Mouse (Mus musculus) frontal cortex, adult (tissue): ENCODE measurements at regions not wholly inside any gene's neighbourhood (a gene's known extent, or its start where the extent isn't known, plus 50 kb on each side); places are given as distances from the start of the nearest gene placed in this dataset.
A peak's percentile ranks its signal among the peaks of the same experiment; 100 is the strongest.
"Not testable (repeated sequence)": the region's sequence is repeated elsewhere in the genome, so short reads cannot be mapped to it uniquely, and the experiment has no call there.

Experiments
- ATAC-seq: cut with Nextera tagmentation; 2 replicates; pipeline ENCODE4 v1.9.2; 2017; ENCODE audit warnings: mild to moderate bottlenecking, moderate library complexity, mixed read lengths; ENCODE audit not compliant: low TSS enrichment

DNA sequence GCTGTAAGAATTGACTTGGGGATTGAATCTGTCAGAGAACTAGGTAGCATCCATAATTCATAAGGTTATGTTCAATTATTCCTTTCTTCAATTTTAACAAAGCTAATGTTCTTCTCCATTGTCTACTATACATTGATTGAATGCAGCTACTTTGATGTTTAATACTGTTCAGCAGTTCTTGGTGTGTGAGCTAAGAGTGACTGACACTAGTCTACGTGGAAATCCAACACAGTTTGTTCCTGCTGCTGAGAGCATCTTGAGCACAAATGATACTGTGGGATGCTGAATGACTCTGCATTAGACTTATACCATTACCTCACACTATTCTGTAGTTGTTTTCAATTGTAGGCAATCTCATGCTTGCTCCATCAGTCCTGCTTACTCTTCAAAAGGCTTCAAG is 249.4 kb upstream of the Akr1e1 start:
- ATAC-seq = no peak

DNA sequence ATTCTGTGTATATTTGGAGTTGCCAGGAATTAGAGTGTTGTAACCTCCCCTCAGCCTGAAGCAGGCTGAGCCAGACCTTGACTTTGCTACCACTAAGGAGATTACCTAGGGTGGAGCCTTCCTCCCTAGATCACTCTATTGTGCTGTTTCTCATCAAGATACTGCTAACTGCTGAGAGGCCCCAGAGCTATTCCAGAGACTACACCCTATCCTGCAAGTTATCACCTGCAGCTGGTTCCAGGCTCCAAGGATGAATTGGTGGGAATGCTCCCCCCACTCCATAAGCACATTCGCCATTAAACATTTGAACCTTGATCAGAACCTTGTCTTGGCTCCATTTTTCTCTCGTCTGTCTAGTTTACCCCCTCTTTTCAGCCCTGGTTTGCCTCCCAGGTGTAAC is 230.5 kb upstream of the Akr1e1 start:
- not testable (repeated sequence) for ATAC-seq

DNA sequence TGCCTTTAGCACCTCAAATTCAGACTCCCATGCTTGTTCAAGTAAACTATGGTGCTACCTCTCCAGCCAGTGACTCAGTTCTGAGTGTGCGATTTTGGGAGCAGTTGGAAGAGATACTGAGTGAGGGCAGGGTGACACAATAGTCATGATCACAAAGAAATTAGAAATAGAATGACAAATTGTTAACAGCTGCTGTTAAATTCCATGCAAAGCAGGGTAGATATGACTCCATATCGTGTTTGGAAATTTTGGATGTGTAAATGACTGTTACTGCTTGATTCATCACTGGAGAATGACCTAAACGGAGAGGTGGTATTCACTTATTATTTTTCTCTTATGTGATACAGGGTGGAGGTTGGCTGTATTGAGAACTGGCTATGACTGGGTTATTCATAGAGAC is 217.8 kb upstream of the Akr1e1 start:
- ATAC-seq = no peak

DNA sequence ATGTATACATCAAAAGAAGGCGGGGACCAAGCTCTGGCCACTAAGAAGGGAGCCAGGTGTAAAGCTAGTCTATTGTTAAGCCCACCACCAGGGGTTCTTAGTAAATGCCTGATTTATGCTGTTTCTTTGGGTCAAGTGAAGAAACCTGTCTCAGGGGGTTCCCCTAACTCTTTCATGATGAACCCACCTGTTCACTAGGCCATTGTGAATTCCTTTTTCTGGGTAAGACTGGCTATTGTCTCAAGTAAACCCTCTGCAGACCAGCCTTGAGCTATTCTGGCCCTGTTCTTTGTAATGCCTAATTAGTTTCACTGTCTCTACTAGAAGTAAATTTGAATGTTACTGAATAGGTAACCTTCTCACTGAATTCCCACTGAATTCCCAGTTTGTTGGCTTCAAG is 216.8 kb upstream of the Akr1e1 start:
- ATAC-seq = not testable (repeated sequence)

DNA sequence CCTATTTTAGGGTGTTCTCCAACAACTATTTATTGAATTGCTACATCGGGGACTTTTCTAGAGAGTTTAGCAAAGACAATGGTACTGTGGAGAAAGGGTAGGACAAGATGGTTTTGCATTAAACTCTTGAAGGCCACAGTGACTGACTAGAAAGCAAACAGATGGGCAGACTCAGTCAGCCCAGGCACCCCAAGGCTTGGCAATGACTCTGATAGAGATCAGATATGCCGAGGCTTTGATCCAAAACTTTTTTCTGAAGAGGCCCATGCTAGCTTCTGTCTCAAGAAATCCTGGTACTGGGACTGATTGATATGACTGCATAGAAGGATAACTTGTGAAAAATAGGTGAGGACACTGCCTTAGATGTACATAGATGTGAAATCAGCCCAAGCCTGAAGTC is 197.9 kb upstream of the Akr1e1 start:
- no peak for ATAC-seq

GRCm38 (mm10) chr13:4800666-4801065 is 191.7 kb upstream of the Akr1e1 start:
- ATAC-seq = no peak

DNA sequence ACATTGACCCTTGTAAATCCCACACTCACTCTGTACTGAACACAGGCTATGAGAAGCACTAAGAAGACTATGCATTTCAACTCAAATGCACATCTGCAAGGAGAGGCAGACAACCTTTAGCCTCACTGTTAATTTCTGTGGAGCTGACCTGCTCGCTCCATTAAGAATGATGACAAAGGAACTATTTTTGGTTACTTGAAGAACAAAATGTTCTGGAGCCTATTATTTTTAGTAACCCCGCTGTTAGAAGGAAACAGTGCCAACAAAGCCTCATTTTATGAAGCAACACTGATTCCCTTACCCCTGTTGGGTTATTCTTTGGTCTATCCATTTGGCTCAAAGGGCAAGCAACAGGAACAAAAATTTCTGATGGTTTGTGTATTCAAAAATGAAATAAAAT is 182.2 kb upstream of the Akr1e1 start:
- ATAC-seq = no peak

GRCm38 (mm10) chr13:4790414-4790813 is 181.4 kb upstream of the Akr1e1 start:
- ATAC-seq = no peak

DNA sequence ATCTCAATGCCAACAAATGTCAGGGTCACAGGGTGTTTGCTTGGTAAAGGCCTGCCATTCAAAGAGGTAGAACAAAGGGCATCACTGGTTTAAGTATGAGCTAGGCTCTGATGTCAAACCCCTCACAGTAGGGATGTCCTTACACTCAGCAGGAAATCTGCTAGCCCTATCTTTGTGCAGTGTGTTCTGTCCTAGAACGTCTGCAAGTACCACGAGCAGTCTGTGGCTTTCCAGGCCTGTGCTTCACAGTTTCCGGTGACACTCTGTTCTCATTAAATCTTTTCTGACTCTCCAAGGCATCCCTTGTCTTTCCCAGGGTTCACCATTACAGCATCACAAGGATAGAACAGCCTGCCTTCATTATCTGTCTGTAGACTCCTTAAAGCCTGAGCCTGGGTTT is 174.3 kb upstream of the Akr1e1 start:
- no peak for ATAC-seq

- ATAC-seq = not testable (repeated sequence)
Measured at GRCm38 (mm10) chr13:4778264-4778823, 169.4 kb upstream of the Akr1e1 start.

DNA sequence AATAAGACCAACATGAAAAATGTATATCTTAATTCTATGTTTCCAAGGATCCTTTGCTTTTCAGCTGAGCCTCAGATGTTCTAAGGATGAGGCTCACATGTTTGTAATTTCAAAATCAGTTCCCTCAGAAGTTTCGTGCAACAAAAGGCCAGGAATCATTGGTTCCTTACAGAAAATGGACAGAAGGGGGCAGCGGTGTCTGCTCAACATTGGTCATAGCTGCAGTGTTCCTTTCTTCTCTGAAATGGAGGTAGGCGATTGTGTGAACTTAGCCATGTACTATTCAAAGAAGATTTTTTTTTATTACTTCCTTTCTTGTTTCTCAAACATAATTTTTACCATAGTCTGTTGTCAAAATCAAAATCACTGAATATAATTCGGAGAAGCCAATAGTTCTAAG is 167.9 kb upstream of the Akr1e1 start:
- peak; percentile 89; the same call in 1 of the 2 replicates for ATAC-seq

GRCm38 (mm10) chr13:4772324-4772723 is 163.3 kb upstream of the Akr1e1 start:
- ATAC-seq = peak; percentile 33; the same call in 1 of the 2 replicates

- ATAC-seq = peak; percentile 99
Measured at GRCm38 (mm10) chr13:4771120-4772075, 162.4 kb upstream of the Akr1e1 start.

DNA sequence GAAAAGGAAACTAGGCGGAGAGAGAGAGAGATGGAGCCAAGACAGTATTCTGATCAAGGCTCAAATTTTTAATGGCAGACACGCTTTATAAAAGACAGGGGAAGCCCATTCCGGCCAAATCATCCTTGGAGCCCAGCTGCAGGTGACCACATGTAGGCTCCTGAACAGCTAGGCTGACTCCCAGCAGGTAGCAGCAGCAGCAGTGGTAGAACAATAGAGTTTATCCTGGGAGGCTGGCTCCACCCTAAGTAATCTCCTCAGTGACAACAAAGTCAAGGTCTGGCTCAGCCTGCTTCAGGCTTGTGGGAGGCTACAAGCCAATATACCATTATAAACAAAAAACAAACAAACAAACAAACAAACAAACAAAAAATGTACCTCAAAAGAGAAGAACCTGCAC is 151.0 kb upstream of the Akr1e1 start:
- ATAC-seq = no peak

DNA sequence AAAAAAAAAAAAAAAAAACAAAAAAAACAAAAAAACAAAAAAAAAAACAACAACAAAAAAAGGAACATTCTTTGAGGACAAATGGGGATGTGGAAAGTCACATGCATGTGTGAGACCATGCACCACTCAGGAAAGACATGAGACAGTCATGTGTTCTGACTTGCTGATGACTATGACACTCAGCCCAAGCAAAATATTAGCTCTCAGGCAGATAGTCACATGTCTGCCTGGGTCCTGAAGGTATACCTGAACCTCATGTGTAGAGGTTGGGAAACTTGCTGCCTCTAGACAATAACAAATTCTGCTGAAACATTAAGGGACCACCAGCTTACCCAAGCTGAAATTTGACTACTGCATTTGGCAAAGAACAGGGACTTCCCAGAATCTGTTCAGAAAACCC is 147.6 kb upstream of the Akr1e1 start:
- ATAC-seq = no peak

DNA sequence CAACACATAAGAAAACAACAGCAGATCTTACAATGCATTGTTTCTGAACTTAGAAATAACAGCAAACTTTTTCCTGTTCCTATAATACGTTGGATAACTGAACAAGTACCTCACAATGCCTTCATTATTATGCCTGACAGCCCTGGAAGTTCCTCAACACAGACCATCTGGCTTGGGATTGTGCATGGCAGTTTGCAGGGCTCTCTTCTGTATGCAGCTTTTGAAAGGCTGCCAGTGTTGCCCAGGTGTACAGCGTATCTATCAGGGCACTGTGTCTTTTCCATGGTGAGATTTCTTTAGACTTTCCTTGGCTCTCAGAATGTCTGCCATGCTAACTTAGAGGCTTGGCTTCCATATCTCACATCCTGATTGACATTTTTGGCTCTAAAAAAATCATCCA is 134.0 kb upstream of the Akr1e1 start:
- ATAC-seq = no peak

- not testable (repeated sequence) for ATAC-seq
Measured at GRCm38 (mm10) chr13:4716299-4716698, 107.3 kb upstream of the Akr1e1 start.

GRCm38 (mm10) chr13:4714724-4715123 is 105.8 kb upstream of the Akr1e1 start:
- ATAC-seq = no peak

DNA sequence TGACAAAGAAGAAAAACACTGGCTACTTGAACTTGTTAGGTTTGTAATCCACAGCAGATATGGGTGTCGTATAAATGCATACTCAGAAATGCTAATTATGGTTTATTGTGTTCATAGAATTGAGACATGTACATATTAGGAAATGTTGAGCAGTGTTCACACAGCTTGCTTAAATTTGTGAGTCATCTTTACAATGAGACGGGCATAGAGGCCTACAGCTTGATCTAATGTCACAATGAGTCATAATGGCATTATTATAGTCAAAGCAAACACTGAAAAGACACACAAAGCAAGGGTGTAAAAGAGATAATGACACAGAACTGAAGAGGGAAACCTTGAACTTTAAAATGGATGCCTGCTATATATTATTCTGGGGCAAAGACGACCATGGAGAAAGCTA is 103.7 kb upstream of the Akr1e1 start:
- ATAC-seq = no peak

GRCm38 (mm10) chr13:4699591-4699990 is 90.6 kb upstream of the Akr1e1 start:
- not testable (repeated sequence) for ATAC-seq

GRCm38 (mm10) chr13:4666375-4667140 is 57.6 kb upstream of the Akr1e1 start:
- peak; percentile 95 for ATAC-seq

- no peak for ATAC-seq
Measured at GRCm38 (mm10) chr13:4663390-4663789, 54.4 kb upstream of the Akr1e1 start.
